Comparison of ENCODE assay signal across 9 mouse cellular contexts in the genomic region with DNA sequence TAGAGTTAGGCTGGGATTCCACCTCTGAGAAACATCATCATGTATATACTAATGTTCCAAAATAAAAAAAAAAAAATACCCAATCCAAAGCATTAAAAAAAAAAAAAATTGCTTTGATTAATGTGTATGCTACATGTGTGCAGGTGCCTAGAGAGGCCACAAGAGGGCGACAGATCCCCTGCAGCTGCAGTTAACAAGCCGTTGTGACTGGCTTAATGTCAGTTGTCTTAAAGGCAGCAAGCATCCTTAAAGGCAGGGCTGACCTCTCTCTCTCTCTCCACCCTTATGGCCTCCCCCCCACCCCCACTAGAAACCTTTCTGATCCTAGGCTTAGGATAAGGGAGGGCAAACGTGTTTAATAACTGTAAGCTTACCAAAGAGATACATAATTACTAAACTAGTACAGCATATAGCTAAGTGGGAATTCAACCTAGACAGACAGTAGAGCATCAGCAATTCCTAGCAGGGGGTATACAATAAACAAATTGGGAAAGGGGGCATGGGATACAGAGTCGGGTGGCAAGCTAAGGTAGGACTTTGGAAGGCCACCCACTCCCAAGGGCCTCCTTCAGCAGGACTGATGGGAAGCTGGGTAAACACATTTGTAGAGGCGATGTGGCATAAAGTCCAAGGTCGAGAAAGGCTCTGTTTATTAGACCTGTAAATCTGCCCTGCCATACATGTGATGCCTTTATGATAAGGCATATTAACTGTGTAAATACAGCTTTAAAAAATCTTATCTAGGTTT. TPM values are rescaled to one million over a fixed set of nuclear protein-coding genes. Genes with fewer than 3 reads are reported as not detected.
A peak's percentile ranks its signal among the peaks of the same experiment; 100 is the strongest.
DNase-seq lines count a peak whose midpoint lies in the region; ATAC-seq and TF ChIP-seq lines count a peak whose summit lies in the region.
"Had no signal": no experiment of that assay in that cellular context is flagged by ENCODE, and none has a peak within 500 bp of the region (broad histone marks: within the 10 kb centered on the region; RNA-seq: fewer than 3 reads in every experiment).

No protein-coding gene starts in this region.

- WGBS in heart, postnatal 0 days, result 60% methylated on average over 6 of the region's 6 CpGs
- WGBS in bone marrow, adult 2 months, result 60% methylated on average over 6 of the region's 6 CpGs

- no peak overlapping the region for H3K4me3 ChIP-seq in heart, postnatal 0 days (ENCODE audit: low read depth, low read length)
- no peak overlapping the region for H3K4me3 ChIP-seq in bone marrow, adult 2 months (replicated peaks; ENCODE audit: control insufficient read depth, low read depth, low read length)

- ATAC-seq in heart, postnatal 0 days (ENCODE audit: insufficient read depth, low read depth), result no peak

- no peaks in the 10 kb centered on the region for H3K36me3 ChIP-seq in heart, postnatal 0 days (replicated peaks; ENCODE audit: control insufficient read depth, insufficient read depth, low read length)

- TF ChIP-seq EP300 in heart, postnatal 0 days (IDR thresholded peaks at IDR 0.05; ENCODE audit: low read depth), result no peak

- H3K27ac ChIP-seq in heart, postnatal 0 days (ENCODE audit: low read depth), result no peak overlapping the region
- no peak overlapping the region for H3K27ac ChIP-seq in bone marrow, adult 2 months (ENCODE audit: control insufficient read depth, insufficient read depth, low read depth, low read length, poor library complexity)
- H3K27ac ChIP-seq: macrophage had no signal

- H3K4me2 ChIP-seq in heart, postnatal 0 days (ENCODE audit: low read depth, low read length), result no peak overlapping the region

- H3K4me1 ChIP-seq in heart, postnatal 0 days (ENCODE audit: control insufficient read depth, insufficient read depth), result no peaks in the 10 kb centered on the region
- H3K4me1 ChIP-seq in bone marrow, adult 2 months (ENCODE audit: control insufficient read depth, insufficient read depth, low read length), result peaks cover 2% of the 10 kb centered on the region; the same call in 1 of the 2 replicates

- TF ChIP-seq CTCF in heart, postnatal 0 days (IDR thresholded peaks at IDR 0.05; ENCODE audit: low read depth), result peak; percentile 55
- TF ChIP-seq CTCF in bone marrow, adult 2 months (IDR thresholded peaks at IDR 0.05; ENCODE audit: control insufficient read depth, insufficient read depth, low read length), result peak; percentile 83

- TF ChIP-seq POLR2A in bone marrow, adult 2 months (IDR thresholded peaks at IDR 0.05; ENCODE audit: borderline replicate concordance, control insufficient read depth, low read depth, low read length), result no peak

- DNase-seq in heart, postnatal 0 days (ENCODE audit: low spot score), result no peak
- no peak for DNase-seq in heart, adult 18-20 months
- peak; percentile 62 for DNase-seq in A20 (ENCODE audit: low read depth, low spot score)
- peak; percentile 70 for DNase-seq in kidney, adult 9 months
- peak; percentile 47 for DNase-seq in retina, embryonic 14.5 days (ENCODE audit: low spot score)
- no peak for DNase-seq in cerebellum, postnatal 36 days
- no peak for DNase-seq in MN1 (ENCODE audit: low spot score)

- no peaks in the 10 kb centered on the region for H3K27me3 ChIP-seq in heart, postnatal 0 days (ENCODE audit: control insufficient read depth, insufficient read depth, low read length)

- no peak overlapping the region for H3K9ac ChIP-seq in heart, postnatal 0 days (replicated peaks; ENCODE audit: low read depth, low read length)

- H3K9me3 ChIP-seq in heart, postnatal 0 days (replicated peaks; ENCODE audit: control insufficient read depth, low read length), result no peaks in the 10 kb centered on the region

RNA-seq across cellular contexts. Expression of a gene that starts 45.0 kb away (rescaled TPM):
- total RNA-seq in heart, postnatal 0 days (2014; rRNA removed; ENCODE audit: low replicate concordance), result 18.4 and 47.2 TPM in 2 replicates
- 20.0 and 21.4 TPM in 2 replicates for polyA plus RNA-seq in heart, postnatal 0 days (2015; fragmentation: Nextera tagmentation; extraction: Ambion mirVana)
- total RNA-seq in heart, adult 18-20 months (2021), result 10 to 100 TPM; 31.5 to 32.9 TPM
- 0.36 and 1.1 TPM in 2 replicates for polyA plus RNA-seq in bone marrow, adult 2 months (2011; ENCODE audit: insufficient read depth, insufficient read length, low replicate concordance, missing spikeins)

Comparison
In these comparisons a context has a peak if more than half of its experiments do, and no peak if none do; other contexts are left out.
1. DNase-seq: peak in A20 (single experiment), kidney, adult 9 months (single experiment) and retina, embryonic 14.5 days (single experiment); none in heart, postnatal 0 days (single experiment), heart, adult 18-20 months (0 of 2), cerebellum, postnatal 36 days (0 of 2) and MN1 (single experiment).